Mouse (Mus musculus) spleen, adult 2 months (tissue): ENCODE measurements around the gene Cldn22.

Source experiments
- CTCF ChIP-seq: fragments of 200-500 bp; IDR thresholded peaks from 2 replicates; pipeline ENCODE4 v1.5.1; 2011; ENCODE audit warnings: mild to moderate bottlenecking, inconsistent platforms; ENCODE audit not compliant: insufficient read depth, insufficient read length, insufficient replicate concordance; ENCODE audit errors: extremely low read depth
- POLR2A ChIP-seq: fragments of 200-500 bp; IDR thresholded peaks from 2 replicates; pipeline ENCODE4 v1.6.1; 2011; ENCODE audit warnings: low read depth, low read length, inconsistent platforms

GRCm38 (mm10) chr8:47843063-47843462 is 18.8 kb downstream of the Cldn22 start:
- TF ChIP-seq CTCF = no peak
- TF ChIP-seq POLR2A = no peak
